Mouse (Mus musculus) cortical plate, adult 2 months (tissue): Measurements from ENCODE around the gene Wdr37. TPM values are rescaled to one million over a fixed set of nuclear protein-coding genes. Genes with fewer than 3 reads are reported as not detected.

Experiments
- H3K27ac ChIP-seq: fragments of 200-500 bp; 2 replicates; pipeline ENCODE4 v1.5.1; 2012; ENCODE audit warnings: low read length, control low read depth, inconsistent platforms; ENCODE audit not compliant: insufficient read depth
- H3K4me1 ChIP-seq: fragments of 200-500 bp; 2 replicates; pipeline ENCODE4 v1.6.1; 2011; ENCODE audit warnings: low read length; ENCODE audit not compliant: control insufficient read depth, insufficient read depth
- H3K4me3 ChIP-seq: fragments of 200-500 bp; 2 replicates; pipeline ENCODE4 v1.5.1; 2011; ENCODE audit warnings: mild to moderate bottlenecking, low read length, control low read depth; ENCODE audit not compliant: insufficient read depth
- CTCF ChIP-seq: fragments of 200-500 bp; IDR thresholded peaks from 2 replicates; pipeline ENCODE4 v1.5.1; 2011; ENCODE audit warnings: mild to moderate bottlenecking, control low read depth, low read length; ENCODE audit not compliant: insufficient read depth; ENCODE audit errors: extremely low read depth
- POLR2A ChIP-seq: fragments of 200-500 bp; IDR thresholded peaks from 2 replicates; pipeline ENCODE4 v1.6.1; 2011; ENCODE audit warnings: mild to moderate bottlenecking, low read length, control low read depth; ENCODE audit not compliant: insufficient read depth; ENCODE audit errors: extremely low read depth
- polyA plus RNA-seq: library from polyadenylated mRNA; depleted of rRNA; stranded (reverse); fragments of >200 nt; gene quantifications from 2 replicates; pipeline ENCODE4 v1.2.3, GENCODE M21; 2012

Wdr37 gene
- polyA plus RNA-seq, 1 experiment, result 47.5 TPM

DNA sequence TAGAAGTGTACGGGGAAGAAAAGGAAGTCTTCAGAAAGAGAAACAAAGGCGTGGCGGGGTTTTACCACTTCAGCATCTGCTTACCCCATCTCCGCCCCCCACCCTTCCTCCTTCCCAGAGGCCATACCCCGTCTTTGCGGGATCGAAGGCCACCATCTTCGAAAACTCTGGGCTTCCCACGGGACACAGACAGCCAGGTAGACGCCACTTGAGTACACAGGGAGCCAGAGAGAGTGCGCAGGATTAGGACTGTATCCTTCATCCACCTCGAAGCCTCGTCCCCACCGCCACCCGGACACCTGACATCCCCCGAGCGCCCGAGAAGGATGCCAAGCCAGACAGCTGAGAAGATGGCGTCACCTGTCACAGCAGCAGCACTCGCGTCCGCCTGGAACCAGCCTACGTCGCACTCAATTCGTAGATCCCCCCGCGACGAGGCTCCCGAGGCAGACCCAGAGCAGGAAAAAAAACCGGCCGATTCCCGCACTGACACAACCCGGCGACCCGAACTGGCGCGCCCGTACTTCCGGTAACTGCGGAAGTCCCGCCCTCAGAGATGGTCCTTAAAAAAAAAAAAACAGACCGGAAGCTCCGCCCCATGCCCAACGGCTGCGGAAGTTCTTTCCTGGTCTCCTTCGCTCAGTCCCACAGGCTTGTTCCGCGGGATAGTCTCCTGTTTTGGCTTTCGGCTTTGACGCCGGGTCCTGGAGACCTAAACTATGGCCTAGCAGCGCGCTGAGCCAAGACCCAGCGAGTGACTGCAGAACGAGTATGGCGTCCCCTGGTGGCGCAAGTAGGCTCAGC is 997 bp downstream of the Wdr37 start:
- H3K4me3 ChIP-seq, result peak overlapping the region; percentile 98
- TF ChIP-seq POLR2A (peak; percentile 94), CTCF (peak; percentile 82)

GRCm38 (mm10) chr13:8870160-8870509 is 1.6 kb downstream of the Wdr37 start:
- TF ChIP-seq POLR2A (no peak), CTCF (no peak)
- Histone ChIP-seq H3K4me3 (peak overlapping the region; percentile 98), H3K4me1 (peaks cover 4% of the 10 kb centered on the region), H3K27ac (peak overlapping the region; percentile 98; the same call in 1 of the 2 replicates)

More for the DNA sequence above, 997 bp downstream of the Wdr37 start:
- Histone ChIP-seq H3K27ac (peak overlapping the region; percentile 98), H3K4me1 (peaks cover 4% of the 10 kb centered on the region)

GRCm38 (mm10) chr13:8869578-8870157 is 2.0 kb downstream of the Wdr37 start:
- TF ChIP-seq POLR2A, result no peak
- no peak for TF ChIP-seq CTCF
- peak overlapping the region; percentile 98; the same call in 1 of the 2 replicates for H3K4me3 ChIP-seq
- H3K4me1 ChIP-seq, result peaks cover 6% of the 10 kb centered on the region
- H3K27ac ChIP-seq, result no peak overlapping the region

- Histone ChIP-seq H3K4me1 (peaks cover 7% of the 10 kb centered on the region), H3K27ac (no peak overlapping the region), H3K4me3 (no peak overlapping the region)
- TF ChIP-seq POLR2A, result no peak
- TF ChIP-seq CTCF, result no peak
These were observed 5.1 kb downstream of the Wdr37 start for GRCm38 (mm10) chr13:8866612-8867011.

DNA sequence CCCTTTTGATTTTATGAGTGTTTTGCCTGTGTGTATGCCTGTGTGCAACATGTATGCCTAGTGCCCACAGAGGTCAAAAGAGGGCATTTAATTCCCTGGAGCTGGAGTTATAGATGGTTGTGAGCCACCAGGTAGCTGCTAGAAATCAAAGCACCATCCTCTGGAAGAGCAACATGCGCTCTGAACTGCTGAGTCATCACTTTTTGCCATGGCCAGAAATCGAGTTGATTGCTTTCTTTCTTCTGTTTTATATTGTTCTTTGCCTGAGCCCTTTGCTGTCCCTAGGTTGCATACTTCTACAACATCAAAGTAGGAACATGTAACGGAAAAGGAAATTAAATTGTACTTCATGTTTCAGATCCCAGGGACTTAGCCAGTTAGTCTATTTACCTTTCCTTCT is 6.7 kb downstream of the Wdr37 start:
- no peak overlapping the region for H3K27ac ChIP-seq
- H3K4me1 ChIP-seq, result peaks cover 7% of the 10 kb centered on the region
- TF ChIP-seq CTCF, result no peak
- TF ChIP-seq POLR2A, result no peak
- no peak overlapping the region for H3K4me3 ChIP-seq

DNA sequence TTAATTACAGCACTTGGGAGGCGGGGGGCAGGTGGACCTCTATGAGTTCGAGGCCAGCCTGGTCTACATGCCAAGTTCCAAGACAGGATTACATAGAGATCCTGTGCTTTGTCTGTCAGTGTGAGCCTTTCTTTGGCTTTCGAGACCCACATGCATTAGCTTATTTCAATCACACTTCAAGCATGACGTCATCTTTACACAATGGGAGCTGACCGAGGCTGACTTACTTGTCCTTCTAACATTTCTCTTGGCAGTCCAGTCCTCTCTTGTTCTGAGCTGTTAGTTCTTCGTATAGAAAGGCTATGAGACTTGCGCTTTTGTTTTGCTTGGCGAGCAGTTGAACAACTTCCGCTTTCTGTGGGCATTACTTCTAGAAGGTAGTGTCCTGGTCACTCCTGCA is 10.8 kb downstream of the Wdr37 start:
- Histone ChIP-seq H3K27ac (no peak overlapping the region), H3K4me3 (no peak overlapping the region), H3K4me1 (peaks cover 3% of the 10 kb centered on the region; the same call in 1 of the 2 replicates)
- TF ChIP-seq POLR2A (no peak), CTCF (no peak)

DNA sequence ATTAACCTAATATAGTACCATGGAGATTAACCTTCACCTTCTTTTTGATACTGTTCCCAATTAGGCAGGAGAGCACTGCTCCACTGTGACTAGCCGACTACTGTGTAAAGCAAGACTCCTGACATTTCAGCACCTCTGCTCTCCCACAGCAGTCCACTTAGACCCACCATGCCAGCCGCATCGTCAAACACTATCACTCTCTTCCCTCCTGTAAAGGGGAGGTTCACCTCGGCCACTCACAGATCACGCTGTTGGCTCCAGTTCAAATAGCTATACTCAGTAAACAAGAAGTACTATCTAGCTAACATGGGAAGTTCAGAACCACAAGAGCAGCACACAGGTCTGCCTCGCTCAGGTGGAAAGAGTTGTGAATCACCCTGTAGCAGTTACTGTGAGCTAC is 13.3 kb downstream of the Wdr37 start:
- no peak for TF ChIP-seq CTCF
- no peak for TF ChIP-seq POLR2A
- no peak overlapping the region for H3K27ac ChIP-seq
- no peaks in the 10 kb centered on the region; the same call in 1 of the 2 replicates for H3K4me1 ChIP-seq
- no peak overlapping the region for H3K4me3 ChIP-seq

GRCm38 (mm10) chr13:8854769-8855168 is 16.9 kb downstream of the Wdr37 start:
- no peak for TF ChIP-seq CTCF
- TF ChIP-seq POLR2A, result no peak
- Histone ChIP-seq H3K4me3 (no peak overlapping the region), H3K4me1 (no peaks in the 10 kb centered on the region; the same call in 1 of the 2 replicates), H3K27ac (no peak overlapping the region)

DNA sequence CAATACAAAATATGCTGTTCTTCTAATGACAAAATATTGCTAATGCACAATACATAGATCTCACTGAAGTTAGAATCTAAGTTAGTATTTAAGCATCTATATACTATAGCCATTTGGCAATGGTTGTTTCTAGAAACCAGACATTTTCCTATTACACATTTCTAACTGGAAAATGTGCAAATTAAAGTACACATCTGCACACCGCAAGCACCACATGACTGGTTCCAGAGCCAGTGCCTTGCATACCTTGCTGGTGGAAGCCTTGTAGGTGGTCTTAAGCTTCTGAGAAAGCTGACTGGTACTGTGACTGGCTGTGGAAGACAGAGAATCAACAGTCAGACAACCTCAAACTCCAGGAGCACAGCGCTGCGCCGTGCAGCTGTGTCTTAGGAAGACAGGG is 18.3 kb downstream of the Wdr37 start:
- Histone ChIP-seq H3K4me1 (no peaks in the 10 kb centered on the region; the same call in 1 of the 2 replicates), H3K27ac (no peak overlapping the region), H3K4me3 (no peak overlapping the region)
- TF ChIP-seq POLR2A (no peak), CTCF (no peak)

- TF ChIP-seq CTCF (no peak), POLR2A (no peak)
- Histone ChIP-seq H3K4me3 (no peak overlapping the region), H3K27ac (no peak overlapping the region), H3K4me1 (peaks cover 2% of the 10 kb centered on the region; the same call in 1 of the 2 replicates)
These were observed 22.4 kb downstream of the Wdr37 start for GRCm38 (mm10) chr13:8849311-8849710.
